Mouse (Mus musculus): ENCODE data around the gene Nav2. TPM values are rescaled to one million over a fixed set of nuclear protein-coding genes. Genes with fewer than 3 reads are reported as not detected.

Nav2 gene
- polyA plus RNA-seq, 1 experiment from 2014 or later, result 25.6 TPM

GRCm38 (mm10) chr7:48998097-48998496 lies 89.6 kb downstream of the Nav2 start:
- peak overlapping the region; percentile 70 for H3K27ac ChIP-seq
- no peaks in the 10 kb centered on the region for H3K36me3 ChIP-seq
- H3K27me3 ChIP-seq (ENCODE audit: insufficient read depth, poor library complexity, severe bottlenecking), result peaks cover 5% of the 10 kb centered on the region; the same call in 1 of the 2 replicates
- 90% methylated on average over 8 of the region's 8 CpGs for WGBS
- DNase-seq (ENCODE audit: low spot score), result no peak
- no peak overlapping the region for H3K4me3 ChIP-seq
- peaks cover 99% of the 10 kb centered on the region for H3K4me1 ChIP-seq (replicated peaks)
- H3K9me3 ChIP-seq, result no peaks in the 10 kb centered on the region

- WGBS, result 87% methylated on average over 10 of the region's 10 CpGs
- Histone ChIP-seq H3K27me3 (ENCODE audit: insufficient read depth, poor library complexity, severe bottlenecking) (peaks cover 5% of the 10 kb centered on the region; the same call in 1 of the 2 replicates), H3K4me3 (no peak overlapping the region), H3K4me1 (replicated peaks) (peaks cover 99% of the 10 kb centered on the region), H3K36me3 (no peaks in the 10 kb centered on the region), H3K9me3 (no peaks in the 10 kb centered on the region), H3K27ac (peak overlapping the region; percentile 70; the same call in 1 of the 2 replicates)
- no peak for DNase-seq (ENCODE audit: low spot score)
Observed at GRCm38 (mm10) chr7:48998595-48998994, 90.1 kb downstream of the Nav2 start.

- WGBS, result 86% methylated on average over 3 of the region's 3 CpGs
- H3K36me3 ChIP-seq, result no peaks in the 10 kb centered on the region
Observed at GRCm38 (mm10) chr7:49000816-49001215, 92.3 kb downstream of the Nav2 start.

GRCm38 (mm10) chr7:49004402-49004801 lies 95.9 kb downstream of the Nav2 start:
- Histone ChIP-seq H3K27me3 (ENCODE audit: insufficient read depth, poor library complexity, severe bottlenecking) (no peaks in the 10 kb centered on the region), H3K4me3 (no peak overlapping the region), H3K9me3 (no peaks in the 10 kb centered on the region), H3K4me1 (replicated peaks) (peaks cover 65% of the 10 kb centered on the region), H3K27ac (peak overlapping the region; percentile 62), H3K36me3 (no peaks in the 10 kb centered on the region)
- WGBS, result 74% methylated on average over 5 of the region's 5 CpGs
- DNase-seq (ENCODE audit: low spot score), result no peak

More at GRCm38 (mm10) chr7:49000816-49001215, 92.3 kb downstream of the Nav2 start:
- H3K4me3 ChIP-seq, result no peak overlapping the region
- DNase-seq (ENCODE audit: low spot score), result no peak
- no peaks in the 10 kb centered on the region for H3K27me3 ChIP-seq (ENCODE audit: insufficient read depth, poor library complexity, severe bottlenecking)
- H3K4me1 ChIP-seq (replicated peaks), result peaks cover 88% of the 10 kb centered on the region
- H3K27ac ChIP-seq, result peak overlapping the region; percentile 80
- no peaks in the 10 kb centered on the region for H3K9me3 ChIP-seq

- Histone ChIP-seq H3K36me3 (no peaks in the 10 kb centered on the region), H3K9me3 (no peaks in the 10 kb centered on the region), H3K4me1 (replicated peaks) (peaks cover 40% of the 10 kb centered on the region), H3K27me3 (ENCODE audit: insufficient read depth, poor library complexity, severe bottlenecking) (no peaks in the 10 kb centered on the region), H3K27ac (peak overlapping the region; percentile 40), H3K4me3 (no peak overlapping the region)
- whole genome bisulfite sequencing, result 70% methylated on average over 7 of the region's 7 CpGs
- DNase-seq (ENCODE audit: low spot score), result no peak
Observed at GRCm38 (mm10) chr7:49006886-49007285, 98.4 kb downstream of the Nav2 start.

GRCm38 (mm10) chr7:49010739-49011138 lies 102.2 kb downstream of the Nav2 start:
- no peak for DNase-seq (ENCODE audit: low spot score)
- no peaks in the 10 kb centered on the region for H3K9me3 ChIP-seq
- H3K27me3 ChIP-seq (ENCODE audit: insufficient read depth, poor library complexity, severe bottlenecking), result no peaks in the 10 kb centered on the region
- H3K27ac ChIP-seq, result no peak overlapping the region
- no peaks in the 10 kb centered on the region for H3K36me3 ChIP-seq
- no peak overlapping the region for H3K4me3 ChIP-seq
- H3K4me1 ChIP-seq (replicated peaks), result peaks cover 43% of the 10 kb centered on the region
- WGBS, result 92% methylated on average over 6 of the region's 6 CpGs

GRCm38 (mm10) chr7:49012027-49012426 lies 103.5 kb downstream of the Nav2 start:
- DNase-seq (ENCODE audit: low spot score), result no peak
- 71% methylated on average over 1 of the region's 1 CpGs for WGBS
- Histone ChIP-seq H3K4me3 (no peak overlapping the region), H3K9me3 (no peaks in the 10 kb centered on the region), H3K27ac (no peak overlapping the region), H3K4me1 (replicated peaks) (peaks cover 47% of the 10 kb centered on the region), H3K27me3 (ENCODE audit: insufficient read depth, poor library complexity, severe bottlenecking) (no peaks in the 10 kb centered on the region), H3K36me3 (no peaks in the 10 kb centered on the region)

- no peak overlapping the region for H3K4me3 ChIP-seq
- H3K9me3 ChIP-seq, result no peaks in the 10 kb centered on the region
- no peaks in the 10 kb centered on the region for H3K36me3 ChIP-seq
- WGBS, result 91% methylated on average over 10 of the region's 10 CpGs
- no peaks in the 10 kb centered on the region for H3K27me3 ChIP-seq (ENCODE audit: insufficient read depth, poor library complexity, severe bottlenecking)
- no peak overlapping the region for H3K27ac ChIP-seq
- peaks cover 62% of the 10 kb centered on the region for H3K4me1 ChIP-seq (replicated peaks)
- DNase-seq (ENCODE audit: low spot score), result no peak
Observed at GRCm38 (mm10) chr7:49014480-49014879, 106.0 kb downstream of the Nav2 start.

GRCm38 (mm10) chr7:49015297-49015696 lies 106.8 kb downstream of the Nav2 start:
- no peaks in the 10 kb centered on the region for H3K9me3 ChIP-seq
- no peak for DNase-seq (ENCODE audit: low spot score)
- H3K36me3 ChIP-seq, result no peaks in the 10 kb centered on the region
- 92% methylated on average over 6 of the region's 6 CpGs for WGBS
- no peak overlapping the region for H3K4me3 ChIP-seq
- H3K27ac ChIP-seq, result peak overlapping the region; percentile 35; the same call in 1 of the 2 replicates
- peaks cover 62% of the 10 kb centered on the region for H3K4me1 ChIP-seq (replicated peaks)
- no peaks in the 10 kb centered on the region for H3K27me3 ChIP-seq (ENCODE audit: insufficient read depth, poor library complexity, severe bottlenecking)

GRCm38 (mm10) chr7:49016088-49016487 lies 107.6 kb downstream of the Nav2 start:
- Histone ChIP-seq H3K27ac (peak overlapping the region; percentile 60), H3K4me1 (replicated peaks) (peaks cover 68% of the 10 kb centered on the region), H3K27me3 (ENCODE audit: insufficient read depth, poor library complexity, severe bottlenecking) (no peaks in the 10 kb centered on the region), H3K9me3 (no peaks in the 10 kb centered on the region), H3K36me3 (0 out of 2 replicates have a peak, but pooled peaks cover 3% of the 10 kb centered on the region), H3K4me3 (no peak overlapping the region)
- 71% methylated on average over 2 of the region's 2 CpGs for WGBS
- no peak for DNase-seq (ENCODE audit: low spot score)

GRCm38 (mm10) chr7:49017794-49018193 lies 109.3 kb downstream of the Nav2 start:
- Histone ChIP-seq H3K36me3 (peaks cover 4% of the 10 kb centered on the region; the same call in 1 of the 2 replicates), H3K9me3 (0 out of 2 replicates have a peak, but pooled peaks cover 1% of the 10 kb centered on the region), H3K27me3 (ENCODE audit: insufficient read depth, poor library complexity, severe bottlenecking) (no peaks in the 10 kb centered on the region), H3K27ac (peak overlapping the region; percentile 67), H3K4me3 (no peak overlapping the region), H3K4me1 (replicated peaks) (peaks cover 60% of the 10 kb centered on the region)
- DNase-seq (ENCODE audit: low spot score), result no peak
- WGBS, result 81% methylated on average over 5 of the region's 5 CpGs

- 53% methylated on average over 7 of the region's 7 CpGs for WGBS
- no peak overlapping the region for H3K4me3 ChIP-seq
- 0 out of 2 replicates have a peak, but pooled peaks cover 3% of the 10 kb centered on the region for H3K9me3 ChIP-seq
- H3K27me3 ChIP-seq (ENCODE audit: insufficient read depth, poor library complexity, severe bottlenecking), result no peaks in the 10 kb centered on the region
- DNase-seq (ENCODE audit: low spot score), result peak; percentile 33
- H3K27ac ChIP-seq, result 0 out of 2 replicates have a peak overlapping the region, but pooled peaks have one; percentile 41
- peaks cover 53% of the 10 kb centered on the region for H3K4me1 ChIP-seq (replicated peaks)
- H3K36me3 ChIP-seq, result peaks cover 4% of the 10 kb centered on the region; the same call in 1 of the 2 replicates
Observed at GRCm38 (mm10) chr7:49018478-49018914, 110.0 kb downstream of the Nav2 start.

- 0 out of 2 replicates have a peak, but pooled peaks cover 3% of the 10 kb centered on the region for H3K9me3 ChIP-seq
- H3K27ac ChIP-seq, result no peak overlapping the region
- peaks cover 16% of the 10 kb centered on the region for H3K27me3 ChIP-seq (ENCODE audit: insufficient read depth, poor library complexity, severe bottlenecking)
- peaks cover 4% of the 10 kb centered on the region; the same call in 1 of the 2 replicates for H3K36me3 ChIP-seq
- peaks cover 34% of the 10 kb centered on the region for H3K4me1 ChIP-seq (replicated peaks)
- DNase-seq (ENCODE audit: low spot score), result no peak
- no peak overlapping the region for H3K4me3 ChIP-seq
- 77% methylated on average over 8 of the region's 8 CpGs for WGBS
Observed at GRCm38 (mm10) chr7:49025026-49025815, 116.7 kb downstream of the Nav2 start.

Data from hindbrain, embryonic 10.5 days (tissue).